ENCODE assay signal across 16 mouse cellular contexts in the genomic region with DNA sequence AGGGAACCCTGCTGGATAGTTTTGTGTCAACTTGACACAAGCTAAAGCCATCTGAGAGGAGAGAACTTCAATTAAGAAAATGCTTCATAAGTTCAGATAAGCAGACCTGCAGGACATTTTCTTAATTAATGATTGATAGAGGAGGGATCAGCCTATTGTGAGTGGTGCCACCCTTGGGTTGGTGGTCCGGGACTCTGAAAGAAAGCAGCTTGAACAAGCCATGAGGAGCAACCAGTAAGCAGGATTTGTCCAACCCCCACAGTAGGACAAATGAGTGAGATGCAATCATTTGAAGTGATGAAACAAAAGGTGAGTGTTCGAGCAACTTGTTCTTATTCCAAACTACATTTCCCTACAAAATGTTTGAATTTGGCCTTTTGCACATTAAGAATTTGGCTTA.
DNase-seq lines count a peak whose midpoint lies in the region; ATAC-seq and TF ChIP-seq lines count a peak whose summit lies in the region.
"Had no signal": no experiment of that assay in that cellular context is flagged by ENCODE, and none has a peak within 500 bp of the region (broad histone marks: within the 10 kb centered on the region; RNA-seq: fewer than 3 reads in every experiment).

No protein-coding gene starts in this region.

- peak; percentile 50; the same call in 1 of the 2 replicates for ATAC-seq in forebrain, embryonic 13.5 days
- ATAC-seq in forebrain, postnatal 0 days, result no peak
- ATAC-seq in hindbrain, embryonic 12.5 days (ENCODE audit: low FRiP score), result peak; percentile 50; the same call in 1 of the 2 replicates
- no peak for ATAC-seq in hindbrain, embryonic 16.5 days
- ATAC-seq in midbrain, embryonic 14.5 days (ENCODE audit: low FRiP score, low TSS enrichment), result no peak
- no peak for ATAC-seq in midbrain, embryonic 16.5 days

- H3K4me1 ChIP-seq in forebrain, embryonic 13.5 days, result peaks cover 10% of the 10 kb centered on the region; the same call in 1 of the 2 replicates
- no peaks in the 10 kb centered on the region for H3K4me1 ChIP-seq in forebrain, postnatal 0 days (ENCODE audit: insufficient read depth)
- H3K4me1 ChIP-seq in hindbrain, embryonic 12.5 days, result 0 out of 2 replicates have a peak, but pooled peaks cover 3% of the 10 kb centered on the region
- H3K4me1 ChIP-seq in hindbrain, embryonic 16.5 days (ENCODE audit: control insufficient read depth, insufficient read depth, low read depth, low read length), result peaks cover 3% of the 10 kb centered on the region
- H3K4me1 ChIP-seq in midbrain, embryonic 14.5 days (ENCODE audit: control insufficient read depth, insufficient read depth, low read length), result peaks cover 17% of the 10 kb centered on the region
- H3K4me1 ChIP-seq in midbrain, embryonic 16.5 days (ENCODE audit: control insufficient read depth, insufficient read depth, low read length), result peaks cover 10% of the 10 kb centered on the region
- H3K4me1 ChIP-seq: embryonic facial prominence, embryonic 12.5 days; heart, embryonic 12.5 days had no signal

- no peak for TF ChIP-seq CTCF in forebrain, postnatal 0 days (IDR thresholded peaks at IDR 0.05; ENCODE audit: low read depth)

- no peak overlapping the region for H3K9ac ChIP-seq in forebrain, embryonic 13.5 days
- no peak overlapping the region for H3K9ac ChIP-seq in forebrain, postnatal 0 days
- H3K9ac ChIP-seq in hindbrain, embryonic 12.5 days, result no peak overlapping the region
- no peak overlapping the region for H3K9ac ChIP-seq in hindbrain, embryonic 16.5 days (ENCODE audit: low read depth, low read length)
- H3K9ac ChIP-seq in midbrain, embryonic 14.5 days (replicated peaks; ENCODE audit: low read length), result no peak overlapping the region
- no peak overlapping the region for H3K9ac ChIP-seq in midbrain, embryonic 16.5 days (ENCODE audit: low read depth, low read length)
- H3K9ac ChIP-seq: embryonic facial prominence, embryonic 12.5 days; heart, embryonic 12.5 days; hindbrain, embryonic 15.5 days had no signal

- DNase-seq in forebrain, postnatal 0 days, result no peak
- no peak for DNase-seq in midbrain, embryonic 14.5 days
- DNase-seq in testis, postnatal 14 days (ENCODE audit: low spot score), result no peak
- DNase-seq: adrenal gland, postnatal 10 days; cerebellum, adult 11 months; cerebellum, adult 8-10 months; cerebellum, postnatal 14 days; gastrocnemius, adult 2 months; gastrocnemius, postnatal 25 days had no signal

- no peaks in the 10 kb centered on the region for H3K27me3 ChIP-seq in forebrain, embryonic 13.5 days
- H3K27me3 ChIP-seq in forebrain, postnatal 0 days (ENCODE audit: insufficient read depth, low read length), result no peaks in the 10 kb centered on the region
- no peaks in the 10 kb centered on the region for H3K27me3 ChIP-seq in hindbrain, embryonic 12.5 days
- H3K27me3 ChIP-seq in hindbrain, embryonic 16.5 days (replicated peaks; ENCODE audit: control insufficient read depth, insufficient read depth, low read length), result no peaks in the 10 kb centered on the region
- no peaks in the 10 kb centered on the region for H3K27me3 ChIP-seq in midbrain, embryonic 14.5 days (ENCODE audit: control insufficient read depth, insufficient read depth, low read length)
- H3K27me3 ChIP-seq in midbrain, embryonic 16.5 days (ENCODE audit: control insufficient read depth, insufficient read depth, low read depth, low read length), result no peaks in the 10 kb centered on the region
- H3K27me3 ChIP-seq: embryonic facial prominence, embryonic 12.5 days; heart, embryonic 12.5 days; hindbrain, embryonic 15.5 days had no signal

- 43% methylated on average over 2 of the region's 2 CpGs for WGBS in forebrain, embryonic 13.5 days
- WGBS in forebrain, postnatal 0 days, result 51% methylated on average over 2 of the region's 2 CpGs
- 67% methylated on average over 2 of the region's 2 CpGs for WGBS in hindbrain, embryonic 12.5 days
- WGBS in hindbrain, embryonic 16.5 days, result 56% methylated on average over 2 of the region's 2 CpGs
- WGBS in midbrain, embryonic 14.5 days, result 55% methylated on average over 2 of the region's 2 CpGs
- 45% methylated on average over 2 of the region's 2 CpGs for WGBS in midbrain, embryonic 16.5 days

- no peak overlapping the region for H3K4me3 ChIP-seq in forebrain, embryonic 13.5 days
- no peak overlapping the region for H3K4me3 ChIP-seq in forebrain, postnatal 0 days (ENCODE audit: low read depth, low read length)
- H3K4me3 ChIP-seq in hindbrain, embryonic 12.5 days, result no peak overlapping the region
- no peak overlapping the region for H3K4me3 ChIP-seq in hindbrain, embryonic 16.5 days (ENCODE audit: low read length)
- H3K4me3 ChIP-seq in midbrain, embryonic 14.5 days (replicated peaks; ENCODE audit: low read depth, low read length), result no peak overlapping the region
- H3K4me3 ChIP-seq in midbrain, embryonic 16.5 days (ENCODE audit: low read depth, low read length), result no peak overlapping the region
- H3K4me3 ChIP-seq: embryonic facial prominence, embryonic 12.5 days; gastrocnemius, adult 2 months; heart, embryonic 12.5 days; hindbrain, embryonic 15.5 days had no signal

- no peak overlapping the region for H3K4me2 ChIP-seq in forebrain, embryonic 13.5 days
- H3K4me2 ChIP-seq in forebrain, postnatal 0 days (ENCODE audit: low read depth), result no peak overlapping the region
- no peak overlapping the region for H3K4me2 ChIP-seq in hindbrain, embryonic 12.5 days (replicated peaks)
- H3K4me2 ChIP-seq in hindbrain, embryonic 16.5 days (ENCODE audit: low read length), result no peak overlapping the region
- no peak overlapping the region for H3K4me2 ChIP-seq in midbrain, embryonic 14.5 days (ENCODE audit: low read length)
- no peak overlapping the region for H3K4me2 ChIP-seq in midbrain, embryonic 16.5 days (ENCODE audit: low read length)
- H3K4me2 ChIP-seq: embryonic facial prominence, embryonic 12.5 days; heart, embryonic 12.5 days; hindbrain, embryonic 15.5 days had no signal

- H3K9me3 ChIP-seq in forebrain, embryonic 13.5 days (replicated peaks), result no peaks in the 10 kb centered on the region
- H3K9me3 ChIP-seq in forebrain, postnatal 0 days (ENCODE audit: low read length), result no peaks in the 10 kb centered on the region
- H3K9me3 ChIP-seq in hindbrain, embryonic 12.5 days (replicated peaks), result no peaks in the 10 kb centered on the region
- no peaks in the 10 kb centered on the region for H3K9me3 ChIP-seq in hindbrain, embryonic 16.5 days (ENCODE audit: control insufficient read depth, low read length)
- no peaks in the 10 kb centered on the region for H3K9me3 ChIP-seq in midbrain, embryonic 14.5 days (ENCODE audit: control insufficient read depth, low read length)
- H3K9me3 ChIP-seq in midbrain, embryonic 16.5 days (replicated peaks; ENCODE audit: control insufficient read depth, low read length, poor library complexity, severe bottlenecking), result no peaks in the 10 kb centered on the region
- H3K9me3 ChIP-seq: embryonic facial prominence, embryonic 12.5 days; heart, embryonic 12.5 days; hindbrain, embryonic 15.5 days had no signal

- no peaks in the 10 kb centered on the region for H3K36me3 ChIP-seq in forebrain, embryonic 13.5 days (ENCODE audit: poor library complexity, severe bottlenecking)
- no peaks in the 10 kb centered on the region for H3K36me3 ChIP-seq in forebrain, postnatal 0 days (ENCODE audit: insufficient read depth)
- no peaks in the 10 kb centered on the region for H3K36me3 ChIP-seq in hindbrain, embryonic 12.5 days
- no peaks in the 10 kb centered on the region for H3K36me3 ChIP-seq in hindbrain, embryonic 16.5 days (ENCODE audit: control insufficient read depth, insufficient read depth, low read length)
- H3K36me3 ChIP-seq in midbrain, embryonic 14.5 days (ENCODE audit: control insufficient read depth, insufficient read depth, low read length), result no peaks in the 10 kb centered on the region
- no peaks in the 10 kb centered on the region for H3K36me3 ChIP-seq in midbrain, embryonic 16.5 days (ENCODE audit: control insufficient read depth, insufficient read depth, low read length)
- H3K36me3 ChIP-seq: embryonic facial prominence, embryonic 12.5 days; heart, embryonic 12.5 days; hindbrain, embryonic 15.5 days had no signal

- H3K27ac ChIP-seq in forebrain, embryonic 13.5 days, result no peak overlapping the region
- no peak overlapping the region for H3K27ac ChIP-seq in forebrain, postnatal 0 days (ENCODE audit: low read depth, low read length)
- peak overlapping the region; percentile 5; the same call in 1 of the 2 replicates for H3K27ac ChIP-seq in hindbrain, embryonic 12.5 days
- H3K27ac ChIP-seq in hindbrain, embryonic 16.5 days (ENCODE audit: low read depth, low read length), result no peak overlapping the region
- peak overlapping the region; percentile 73 for H3K27ac ChIP-seq in midbrain, embryonic 14.5 days (replicated peaks; ENCODE audit: low read depth, low read length)
- H3K27ac ChIP-seq in midbrain, embryonic 16.5 days (ENCODE audit: low read length), result no peak overlapping the region
- H3K27ac ChIP-seq: gastrocnemius, adult 2 months had no signal

Comparison
In these comparisons a context has a peak if more than half of its experiments do, and no peak if none do; other contexts are left out.
1. ATAC-seq: peak in forebrain, embryonic 13.5 days (single experiment) and hindbrain, embryonic 12.5 days (single experiment); none in forebrain, postnatal 0 days (single experiment), hindbrain, embryonic 16.5 days (single experiment), midbrain, embryonic 14.5 days (single experiment) and midbrain, embryonic 16.5 days (single experiment).
2. H3K27ac ChIP-seq: peak in hindbrain, embryonic 12.5 days (single experiment) and midbrain, embryonic 14.5 days (single experiment); none in forebrain, embryonic 13.5 days (single experiment), forebrain, postnatal 0 days (single experiment), hindbrain, embryonic 16.5 days (single experiment) and midbrain, embryonic 16.5 days (single experiment).